Mouse (Mus musculus) gastrocnemius, adult 2 months (tissue): ENCODE results near the gene Gpr146. TPM values are rescaled to one million over a fixed set of nuclear protein-coding genes. Genes with fewer than 3 reads are reported as not detected.

Experiments
- DNase-seq: peaks from one replicate; pipeline ENCODE4 v3.0.0; 2022
- H3K27ac ChIP-seq: fragments of 200-600 bp; 2 replicates; pipeline ENCODE4 v1.8.1; 2022; ENCODE audit warnings: mild to moderate bottlenecking
- H3K4me3 ChIP-seq: fragments of 200-600 bp; 2 replicates; pipeline ENCODE4 v1.8.1; 2022; ENCODE audit warnings: mild to moderate bottlenecking, moderate library complexity
- CTCF ChIP-seq: fragments of 200-600 bp; IDR thresholded peaks from 2 replicates; pipeline ENCODE4 v1.8.1; 2022; ENCODE audit warnings: antibody characterized with exemption, mild to moderate bottlenecking, moderate library complexity
- intact Hi-C: fragments of 180-260 bp; cut with DNase I; formaldehyde crosslinking; loops from one replicate; pipeline ENCODE4 v1.15.1; 2025
- total RNA-seq, 2 experiments: library from RNA; stranded (reverse); gene quantifications; 2 replicates each; pipeline ENCODE4 v1.2.3; 2021

The Gpr146 gene
- total RNA-seq, 2 experiments from 2014 or later, result 26.5 to 41.2 TPM

- Histone ChIP-seq H3K27ac (peak overlapping the region; percentile 89), H3K4me3 (peak overlapping the region; percentile 64)
- peak; percentile 90 for DNase-seq
- intact Hi-C loops, result loop anchor here (1.0 to 5.0 kb wide), 3 partner anchors 34 to 141 kb away; partner anchors contain the start of gene 3110082I17Rik
- TF ChIP-seq CTCF, result no peak; the same call in 1 of the 2 replicates
These were observed 13.1 kb upstream of the Gpr146 start for GRCm38 (mm10) chr5:139364260-139364910.

DNA sequence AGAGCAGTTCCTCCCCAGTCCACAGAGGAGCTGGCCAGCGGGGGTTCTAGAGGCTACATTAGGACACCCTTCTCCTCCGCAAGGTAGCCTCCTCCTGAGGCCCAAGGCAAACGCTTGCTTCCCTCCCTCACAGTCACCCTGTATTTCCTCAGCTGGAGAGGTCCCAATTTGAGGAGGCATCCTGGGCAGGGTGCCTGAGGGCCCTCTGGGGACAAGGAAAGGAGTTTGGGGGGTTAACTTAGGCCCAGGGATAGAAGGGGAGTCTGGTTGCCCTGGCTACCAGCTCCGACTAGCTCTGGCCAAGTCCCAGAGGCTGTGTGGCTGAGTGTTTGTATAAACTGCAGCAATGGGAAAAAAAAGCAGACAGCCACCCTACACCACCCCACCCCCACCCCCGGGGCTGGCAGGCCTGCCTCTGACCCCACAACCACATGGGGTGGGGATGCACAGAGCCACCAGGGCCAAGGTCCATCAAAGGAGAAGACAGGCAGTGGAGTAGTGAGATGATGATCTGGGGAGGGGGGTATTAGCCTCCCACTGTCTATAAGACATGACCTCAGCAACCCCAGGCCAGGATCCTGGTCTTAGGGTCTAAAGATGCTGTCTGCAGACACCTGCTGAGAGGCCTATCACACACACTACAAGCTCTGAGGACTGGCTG is 12.5 kb upstream of the Gpr146 start:
- DNase-seq, result peak; percentile 15
- H3K27ac ChIP-seq, result peak overlapping the region; percentile 89
- peak overlapping the region; percentile 64 for H3K4me3 ChIP-seq
- TF ChIP-seq CTCF, result no peak
- intact Hi-C loops, result loop anchor here (1.0 to 5.0 kb wide), 3 partner anchors 33 to 140 kb away; partner anchors contain the start of gene 3110082I17Rik

GRCm38 (mm10) chr5:139365827-139366226 is 11.7 kb upstream of the Gpr146 start:
- intact Hi-C loops, result no loop called here
- no peak overlapping the region for H3K4me3 ChIP-seq
- H3K27ac ChIP-seq, result peak overlapping the region; percentile 64
- no peak for TF ChIP-seq CTCF
- DNase-seq, result peak; percentile 36

DNA sequence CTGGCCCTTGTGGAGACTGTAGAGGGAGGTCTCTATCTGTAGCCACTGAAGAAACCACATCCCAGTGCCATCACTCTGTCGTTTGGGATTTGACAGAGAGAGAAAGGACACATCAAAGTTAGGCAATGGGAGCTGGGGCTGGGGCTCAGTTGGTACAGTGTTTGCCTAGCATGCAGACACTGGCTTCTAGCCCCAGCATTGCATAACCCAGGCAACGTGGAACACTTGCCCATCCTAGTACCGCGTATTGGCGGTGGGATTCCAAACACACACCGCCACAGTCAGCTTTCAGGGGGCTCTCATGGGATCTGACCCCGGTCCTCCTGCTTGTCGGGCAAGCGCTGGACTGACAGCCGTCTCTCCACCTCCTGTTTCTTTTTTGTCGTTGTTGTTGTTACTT is 11.0 kb upstream of the Gpr146 start:
- no peak for TF ChIP-seq CTCF
- peak; percentile 38 for DNase-seq
- Histone ChIP-seq H3K27ac (peak overlapping the region; percentile 64), H3K4me3 (no peak overlapping the region)
- intact Hi-C loops, result no loop called here

DNA sequence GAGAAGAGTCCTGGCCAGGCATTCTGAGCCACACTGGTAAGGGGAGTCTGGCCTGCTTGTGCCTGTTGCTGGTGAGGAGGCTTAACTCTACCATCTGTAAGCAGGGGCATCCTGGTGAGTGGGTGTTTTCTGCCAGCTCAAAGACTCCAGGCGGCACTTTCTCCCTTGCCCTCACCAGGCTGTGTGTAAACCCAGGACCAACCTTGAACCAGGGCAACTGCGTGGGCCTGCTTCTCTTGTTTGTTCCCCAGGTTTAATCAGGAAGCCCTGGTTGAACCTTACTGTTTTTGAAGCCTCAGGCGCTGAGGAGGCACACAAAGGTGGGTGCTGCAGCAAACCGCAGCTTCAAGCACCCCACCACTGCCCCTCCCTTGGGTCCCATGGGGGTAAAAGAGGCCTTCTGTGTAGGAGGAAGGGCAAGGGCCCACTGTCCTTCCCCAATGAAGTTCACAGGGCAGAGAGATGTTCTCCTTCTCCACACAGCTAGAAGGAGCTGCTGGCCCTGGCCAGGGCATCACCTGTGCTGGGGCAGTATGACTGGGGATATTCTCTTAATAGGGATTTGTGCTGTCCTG is 9.5 kb upstream of the Gpr146 start:
- TF ChIP-seq CTCF, result no peak
- intact Hi-C loops, result no loop called here
- no peak overlapping the region for H3K4me3 ChIP-seq
- peak; percentile 19 for DNase-seq
- H3K27ac ChIP-seq, result peak overlapping the region; percentile 64

DNA sequence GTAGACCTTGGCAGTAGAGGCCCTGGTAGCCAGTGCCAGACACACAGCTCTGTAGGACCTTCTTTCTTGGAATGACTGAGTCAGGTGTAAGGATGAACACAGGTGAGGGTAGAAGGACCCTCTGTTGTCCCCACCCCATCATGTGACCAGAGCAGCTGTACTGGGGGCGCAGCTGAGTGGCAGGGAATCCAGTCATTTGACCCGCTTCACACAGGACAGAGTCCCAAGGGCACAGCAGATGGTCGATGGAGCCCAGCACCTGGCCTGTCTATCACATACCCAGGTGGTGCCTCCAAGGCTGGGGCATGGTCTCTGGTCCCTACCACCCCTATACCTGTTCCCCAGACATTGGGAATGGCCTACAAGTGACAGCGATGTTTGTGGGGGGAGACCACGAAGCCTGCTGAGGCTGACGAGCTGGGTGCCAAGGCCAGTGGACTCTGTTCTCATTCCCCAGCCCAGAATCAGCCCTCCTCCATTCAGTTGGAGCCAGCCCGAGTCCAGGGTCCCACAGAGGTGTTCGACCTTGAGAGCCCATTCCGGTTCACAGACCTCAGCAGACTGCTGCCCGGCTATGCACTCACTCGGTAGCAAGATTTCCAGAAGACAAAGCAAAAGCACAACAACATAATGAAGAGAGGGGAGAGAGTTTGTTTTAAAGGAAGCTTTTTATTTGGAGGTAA is 8.7 kb upstream of the Gpr146 start:
- DNase-seq, result peak; percentile 26
- H3K27ac ChIP-seq, result peak overlapping the region; percentile 64
- H3K4me3 ChIP-seq, result no peak overlapping the region
- no peak for TF ChIP-seq CTCF
- intact Hi-C loops, result no loop called here

DNA sequence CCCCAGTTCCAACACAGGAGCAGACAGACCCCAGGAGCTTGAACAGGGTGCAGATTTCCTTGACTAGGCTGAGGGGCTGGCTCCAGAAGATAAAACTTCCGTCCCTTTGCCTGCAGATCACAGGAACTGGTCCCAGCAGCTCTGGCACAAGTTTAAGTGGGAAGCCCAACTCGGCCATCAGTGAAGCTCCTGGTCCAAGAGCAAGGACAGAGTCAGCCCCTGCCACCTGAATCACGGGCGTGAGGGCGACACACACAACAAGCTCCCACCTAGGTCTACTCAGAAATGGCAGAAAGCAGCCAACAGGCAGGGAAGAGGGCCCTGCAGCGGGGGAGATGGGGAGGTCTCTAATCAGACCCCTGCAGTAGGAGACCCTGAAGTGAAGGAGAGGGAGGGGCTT is 7.2 kb upstream of the Gpr146 start:
- peak overlapping the region; percentile 99 for H3K27ac ChIP-seq
- no peak for TF ChIP-seq CTCF
- peak; percentile 21 for DNase-seq
- peak overlapping the region; percentile 93 for H3K4me3 ChIP-seq
- intact Hi-C loops, result no loop called here

GRCm38 (mm10) chr5:139371118-139371517 is 6.4 kb upstream of the Gpr146 start:
- TF ChIP-seq CTCF, result no peak

GRCm38 (mm10) chr5:139371631-139372401 is 5.7 kb upstream of the Gpr146 start:
- H3K4me3 ChIP-seq, result peak overlapping the region; percentile 93
- TF ChIP-seq CTCF, result no peak
- H3K27ac ChIP-seq, result peak overlapping the region; percentile 99
- intact Hi-C loops, result no loop called here
- DNase-seq, result peak; percentile 95

More at GRCm38 (mm10) chr5:139371118-139371517, 6.4 kb upstream of the Gpr146 start:
- peak overlapping the region; percentile 99 for H3K27ac ChIP-seq
- intact Hi-C loops, result no loop called here
- no peak for DNase-seq
- H3K4me3 ChIP-seq, result peak overlapping the region; percentile 93

GRCm38 (mm10) chr5:139373126-139373525 is 4.4 kb upstream of the Gpr146 start:
- DNase-seq, result no peak
- no peak for TF ChIP-seq CTCF
- intact Hi-C loops, result no loop called here
- H3K27ac ChIP-seq, result peak overlapping the region; percentile 99; the same call in 1 of the 2 replicates
- H3K4me3 ChIP-seq, result no peak overlapping the region

DNA sequence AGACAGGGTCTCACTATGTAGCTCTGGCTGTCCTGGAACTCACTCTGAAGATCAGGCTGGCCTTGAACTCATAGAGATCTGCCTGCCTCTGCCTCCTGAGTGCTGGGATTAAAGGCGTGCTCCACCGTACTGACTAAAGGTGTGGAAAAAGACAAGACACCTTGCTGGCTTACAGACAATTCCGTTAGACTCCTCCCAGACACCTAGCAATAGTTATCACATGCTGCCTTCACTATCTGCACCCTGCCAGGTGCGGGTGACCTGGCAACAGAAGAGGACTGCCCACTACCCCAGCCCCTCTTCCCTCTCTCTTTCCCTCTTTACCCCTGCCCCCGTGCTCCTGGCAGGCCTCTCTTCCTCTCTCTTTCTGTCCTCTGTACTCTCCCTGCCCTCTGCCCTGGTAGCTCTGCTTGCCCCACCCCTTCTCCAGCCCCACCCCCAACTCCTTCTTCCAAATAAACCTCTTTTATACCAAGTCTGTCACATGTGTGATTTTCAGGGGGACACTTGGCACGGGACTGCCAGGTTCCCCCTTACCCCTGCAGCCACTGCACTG is 3.5 kb upstream of the Gpr146 start:
- Histone ChIP-seq H3K4me3 (no peak overlapping the region), H3K27ac (no peak overlapping the region)
- intact Hi-C loops, result no loop called here
- TF ChIP-seq CTCF, result no peak
- DNase-seq, result peak; percentile 21

GRCm38 (mm10) chr5:139374841-139375240 is 2.7 kb upstream of the Gpr146 start:
- intact Hi-C loops, result no loop called here
- no peak overlapping the region for H3K4me3 ChIP-seq
- no peak for TF ChIP-seq CTCF
- no peak overlapping the region for H3K27ac ChIP-seq
- no peak for DNase-seq
